Mouse (Mus musculus): ENCODE results near the gene Ccdc40.

The Ccdc40 gene

DNA sequence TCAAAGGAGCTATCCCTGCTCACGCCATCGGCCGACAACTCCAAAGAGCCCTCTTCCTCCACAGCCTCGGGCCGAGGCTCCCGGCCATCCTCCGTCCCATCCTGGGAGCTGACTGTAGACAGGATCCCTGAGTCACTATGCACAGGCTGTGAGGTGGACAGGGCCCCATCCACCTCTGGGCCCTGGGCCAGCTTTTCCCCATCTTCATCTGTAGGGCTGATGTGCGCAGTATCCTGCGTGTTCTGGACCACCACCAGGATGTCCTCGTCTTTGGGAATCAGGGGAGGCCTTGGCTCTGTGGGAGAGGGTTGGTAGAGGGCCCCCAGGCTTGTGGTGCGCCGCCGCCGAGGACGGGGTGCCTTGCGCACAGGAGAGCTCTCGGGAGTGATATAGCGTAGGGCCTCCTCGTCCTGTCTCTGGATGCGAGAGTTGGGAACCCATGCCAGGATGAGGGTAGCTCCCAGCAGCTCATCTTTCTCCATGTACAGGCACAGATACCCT, 19.5 kb upstream of the Ccdc40 start:
- peak; percentile 24 for DNase-seq (ENCODE audit: low read depth, low spot score)

DNA sequence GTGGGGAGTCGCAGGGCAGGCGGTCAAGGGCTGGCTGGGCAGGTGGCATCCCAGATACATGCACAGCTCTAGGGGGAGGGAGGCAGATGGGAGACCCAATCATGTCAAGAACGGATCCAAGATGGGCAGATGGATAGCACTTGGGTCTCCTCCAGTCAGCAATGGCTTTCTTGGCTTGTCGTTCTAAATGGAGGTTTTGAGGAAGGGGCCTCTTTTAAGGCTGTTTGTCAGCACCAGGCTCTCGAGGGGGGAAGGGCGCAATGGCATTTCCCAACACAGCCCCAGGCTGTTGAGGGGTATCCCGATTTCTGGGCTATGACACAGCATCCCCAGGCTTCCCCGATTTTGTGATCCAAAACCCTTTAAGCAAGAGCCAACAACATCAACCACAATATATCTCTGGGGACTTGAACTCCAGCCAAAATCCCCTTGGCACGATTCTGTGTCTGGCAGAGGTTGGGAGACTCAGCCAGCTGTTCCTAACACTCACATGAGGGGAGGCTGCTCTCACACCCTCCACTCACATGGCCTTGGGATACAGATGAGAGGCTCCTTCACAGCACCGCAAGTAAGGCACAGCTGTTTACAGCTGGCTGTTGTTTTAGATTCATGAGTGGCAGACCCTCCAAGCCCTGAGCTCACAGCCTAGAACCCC, 18.9 kb upstream of the Ccdc40 start:
- peak; percentile 38 for DNase-seq (ENCODE audit: low read depth, low spot score)

GRCm38 (mm10) chr11:119210321-119211100, 17.9 kb upstream of the Ccdc40 start:
- DNase-seq (ENCODE audit: low read depth, low spot score) = peak; percentile 41

GRCm38 (mm10) chr11:119211604-119212309, 16.6 kb upstream of the Ccdc40 start:
- no peak for DNase-seq (ENCODE audit: low read depth, low spot score)

- DNase-seq (ENCODE audit: low read depth, low spot score) = peak; percentile 91
These were observed 15.0 kb upstream of the Ccdc40 start for GRCm38 (mm10) chr11:119213166-119213885.

DNA sequence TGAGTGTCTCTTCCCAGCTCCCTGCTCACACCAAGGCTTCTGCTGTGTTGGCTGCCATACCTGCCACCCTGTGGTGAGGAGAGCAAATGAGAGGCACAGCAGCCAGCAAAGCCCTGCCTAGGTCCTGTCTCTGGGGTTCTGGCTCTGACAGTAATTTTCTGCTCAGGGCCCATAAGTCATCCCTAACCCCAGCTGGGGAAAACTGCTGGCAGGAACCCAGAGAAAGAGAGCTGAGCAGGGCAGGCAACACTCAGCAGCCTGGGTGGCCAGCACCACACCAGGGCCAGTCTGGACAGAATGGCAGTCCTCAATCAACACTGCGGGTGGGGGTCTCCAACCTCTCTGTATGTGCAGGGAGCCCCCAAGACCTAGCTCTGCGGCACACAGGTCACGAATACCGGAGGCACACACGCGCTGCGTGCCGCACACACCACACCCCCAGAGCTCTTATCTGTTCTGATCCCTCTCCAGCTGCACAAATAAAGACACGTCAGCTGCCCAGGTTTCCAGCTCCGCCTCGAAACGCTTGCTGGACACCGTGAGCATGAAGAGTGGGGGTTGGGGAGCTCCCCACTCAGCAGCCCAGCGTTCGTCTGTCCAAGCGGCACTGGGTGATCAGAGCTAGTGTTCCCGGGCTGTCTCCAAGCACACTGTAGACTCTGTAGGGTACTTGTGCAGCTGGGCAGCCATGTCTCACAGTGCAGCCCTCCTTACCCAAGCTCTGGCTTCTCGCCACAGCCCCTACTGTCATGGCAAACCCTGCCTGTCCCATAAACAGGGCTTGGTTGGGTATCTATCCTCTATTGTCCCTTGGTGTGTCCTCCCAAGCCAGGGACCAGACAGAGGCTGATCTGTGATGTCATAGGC, 13.1 kb upstream of the Ccdc40 start:
- no peak for DNase-seq (ENCODE audit: low read depth, low spot score)

DNA sequence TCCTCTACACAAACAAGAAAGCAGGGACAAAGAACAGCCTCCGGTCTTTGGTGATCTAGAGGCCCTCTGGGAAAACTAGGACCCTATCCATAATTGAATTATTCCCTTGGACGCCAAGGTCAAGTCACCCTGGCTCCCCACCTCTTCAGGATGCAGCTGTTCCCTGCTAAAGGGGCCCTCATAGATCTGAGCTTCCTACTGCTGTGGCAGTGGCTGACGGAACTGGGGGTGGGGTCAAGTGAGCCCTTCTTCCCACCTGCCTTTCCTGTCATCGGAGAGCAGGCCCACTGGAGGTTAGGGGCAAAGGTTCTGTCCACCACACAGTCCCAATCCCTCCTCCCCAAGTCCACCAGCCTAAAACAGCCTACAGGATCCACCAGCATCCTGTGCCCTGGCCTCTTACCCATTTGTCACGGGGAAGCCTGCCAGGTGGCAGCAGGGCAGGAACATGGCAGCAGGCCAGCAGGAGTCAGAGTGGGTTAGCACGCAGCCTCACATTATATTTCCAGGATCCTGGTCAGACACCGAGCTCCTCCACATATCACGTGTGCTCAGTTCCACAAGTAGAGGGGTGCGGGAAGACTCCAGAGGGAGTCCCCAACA, 12.4 kb upstream of the Ccdc40 start:
- DNase-seq (ENCODE audit: low read depth, low spot score) = no peak

GRCm38 (mm10) chr11:119217861-119218260, 10.5 kb upstream of the Ccdc40 start:
- DNase-seq (ENCODE audit: low read depth, low spot score) = no peak

GRCm38 (mm10) chr11:119219816-119220465, 8.4 kb upstream of the Ccdc40 start:
- DNase-seq (ENCODE audit: low read depth, low spot score) = peak; percentile 85

DNA sequence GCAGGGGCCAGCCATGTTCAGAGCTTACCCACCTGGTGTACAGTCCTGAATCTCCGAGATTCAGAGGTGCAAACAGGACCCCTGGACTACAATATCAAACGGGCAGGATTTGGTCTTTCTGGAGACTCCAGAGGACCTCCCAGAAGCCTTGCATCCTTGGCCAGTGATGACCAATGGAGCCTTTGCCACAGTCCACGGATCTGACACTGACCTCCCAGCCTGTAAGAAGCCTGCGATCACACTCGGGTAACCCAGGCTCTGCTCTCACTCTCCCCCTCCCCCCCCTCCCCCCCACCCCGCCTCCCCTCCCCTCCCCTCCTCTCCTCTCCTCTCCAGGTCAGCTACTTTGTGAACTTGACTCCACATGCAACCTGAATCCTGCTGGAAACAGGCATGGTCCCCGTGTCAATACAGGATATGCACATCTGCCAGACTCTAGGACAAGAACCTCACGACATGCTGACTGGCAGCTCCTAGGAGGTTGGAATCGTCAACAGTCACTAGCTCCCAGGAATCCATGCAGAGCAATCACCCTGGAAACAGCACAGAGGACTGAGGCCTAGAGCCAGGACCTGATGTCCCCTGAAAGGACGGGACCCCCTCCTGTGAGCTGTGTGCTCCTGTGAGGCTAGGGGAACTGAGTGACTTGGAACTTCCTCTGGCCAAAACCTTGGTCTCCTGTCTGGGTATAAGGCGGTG, 6.4 kb upstream of the Ccdc40 start:
- DNase-seq (ENCODE audit: low read depth, low spot score) = no peak

GRCm38 (mm10) chr11:119223124-119223890, 5.1 kb upstream of the Ccdc40 start:
- no peak for DNase-seq (ENCODE audit: low read depth, low spot score)

- DNase-seq (ENCODE audit: low read depth, low spot score) = no peak
These were observed 3.4 kb upstream of the Ccdc40 start for GRCm38 (mm10) chr11:119224926-119225325.

GRCm38 (mm10) chr11:119225634-119226033, 2.7 kb upstream of the Ccdc40 start:
- no peak for DNase-seq (ENCODE audit: low read depth, low spot score)

DNA sequence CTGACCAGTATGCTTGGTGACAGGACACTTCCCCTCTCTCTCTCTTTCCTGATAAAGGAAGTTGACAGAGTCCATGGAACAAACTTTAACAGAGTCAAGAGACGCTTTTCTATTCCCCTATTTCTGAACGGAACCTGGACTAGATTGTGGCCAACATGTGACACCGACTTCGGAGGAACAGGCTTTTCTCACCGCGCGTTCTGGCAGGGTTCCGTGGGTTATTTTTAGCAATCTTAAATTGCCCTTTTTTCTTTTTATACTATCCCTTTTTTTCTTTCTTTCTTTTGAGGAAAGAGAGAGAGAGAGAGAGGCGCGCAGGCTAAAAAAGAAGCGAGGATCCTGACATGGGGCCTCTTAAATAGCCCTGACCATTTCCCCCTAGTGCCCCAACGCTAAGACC, 781 bp upstream of the Ccdc40 start:
- DNase-seq (ENCODE audit: low read depth, low spot score) = no peak

DNA sequence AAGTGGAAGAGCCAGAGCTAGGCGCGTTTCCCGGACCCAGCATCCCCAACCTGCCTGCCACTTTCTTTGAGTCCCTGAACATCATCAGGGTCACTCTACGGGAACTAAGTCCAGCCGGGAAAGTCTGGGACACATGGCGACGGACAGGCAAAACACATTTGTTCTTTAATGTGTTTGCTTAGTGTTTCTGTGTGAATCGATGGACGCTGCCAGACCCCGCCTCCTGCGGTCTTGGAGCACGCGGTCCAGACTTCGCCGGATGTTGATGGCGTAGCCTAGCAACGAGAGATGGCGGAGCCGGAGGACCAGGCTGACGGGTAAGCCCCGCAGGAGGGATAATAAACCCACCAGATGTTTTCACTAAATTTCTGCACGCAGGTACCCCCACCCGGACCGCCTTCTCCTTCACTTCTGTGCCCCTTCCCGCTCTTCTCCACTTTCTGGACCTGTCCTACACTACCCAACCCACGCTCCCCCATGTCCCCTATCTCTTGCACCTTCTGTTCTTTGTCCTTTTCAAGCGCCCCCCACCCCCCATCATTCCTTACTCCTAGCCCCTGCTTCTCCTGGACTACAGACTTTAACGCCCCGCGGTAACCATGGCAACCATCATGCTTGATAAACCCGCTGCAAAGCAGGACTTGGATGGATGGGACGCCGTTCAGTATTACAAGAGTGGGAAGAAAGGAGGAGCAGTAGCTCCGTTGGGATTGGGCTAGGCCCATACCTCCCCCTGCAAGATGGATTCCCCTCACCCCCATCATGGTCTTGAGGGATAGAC, 664 bp downstream of the Ccdc40 start:
- DNase-seq (ENCODE audit: low read depth, low spot score) = peak; percentile 67

GRCm38 (mm10) chr11:119234770-119235169, 6.4 kb downstream of the Ccdc40 start:
- no peak for DNase-seq (ENCODE audit: low read depth, low spot score)

- peak; percentile 93 for DNase-seq (ENCODE audit: low read depth, low spot score)
These were observed 7.2 kb downstream of the Ccdc40 start for GRCm38 (mm10) chr11:119235596-119235995.

GRCm38 (mm10) chr11:119236354-119236753, 8.0 kb downstream of the Ccdc40 start:
- DNase-seq (ENCODE audit: low read depth, low spot score) = no peak

Data from ZHBTc4 (cell line).